Mouse (Mus musculus): ENCODE data around the gene Isg15.
A peak's percentile ranks its signal among the peaks of the same experiment; 100 is the strongest.

The Isg15 gene

DNA sequence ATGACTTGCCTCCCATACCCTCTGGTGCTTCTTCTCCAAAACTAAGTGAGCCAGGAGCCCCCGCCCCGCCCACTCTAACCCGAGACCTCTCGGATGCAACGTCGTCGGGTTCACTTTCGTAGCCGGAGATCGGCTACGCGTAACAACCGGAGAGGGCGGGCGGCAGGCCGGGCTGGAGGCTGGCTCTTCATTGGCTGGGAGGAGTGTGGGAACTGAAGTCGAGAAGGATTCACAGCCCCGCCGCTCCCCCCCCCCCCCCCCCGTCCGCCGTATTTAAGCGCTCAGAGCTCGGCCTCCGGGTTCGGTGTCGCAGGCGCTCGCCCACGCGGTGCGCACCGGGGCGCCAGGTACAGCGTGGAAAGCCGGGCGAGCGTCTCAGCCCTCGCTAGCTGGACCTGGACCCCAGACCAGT, 2.4 kb upstream of the Isg15 start, which contains the start of gene AW011738:
Gene AW011738, plus strand, starts transcription at position 304 of the 412 bp plus-strand sequence.
- DNase-seq = peak; percentile 82 to 88

DNA sequence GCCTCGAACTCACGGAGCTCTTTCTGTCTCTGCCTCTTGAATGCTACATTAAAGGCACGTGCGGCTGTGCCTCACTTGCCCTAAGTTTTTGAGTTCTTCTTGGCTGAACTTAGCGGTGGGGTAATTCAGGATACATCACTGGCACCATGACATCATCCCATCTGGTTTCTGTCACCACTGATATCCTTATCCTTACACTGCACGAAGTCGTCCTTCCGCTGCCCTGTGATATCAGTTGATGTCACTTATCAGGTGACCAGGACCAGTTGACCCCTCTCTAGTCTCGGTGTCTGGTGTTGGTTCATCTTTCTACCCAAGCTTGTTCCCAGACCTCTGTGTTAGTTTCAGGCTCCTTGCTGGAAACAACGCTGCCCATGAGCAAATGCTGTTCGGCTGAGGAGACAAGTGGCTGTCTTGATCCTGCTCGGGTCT, 1.9 kb upstream of the Isg15 start:
- DNase-seq = no peak

DNA sequence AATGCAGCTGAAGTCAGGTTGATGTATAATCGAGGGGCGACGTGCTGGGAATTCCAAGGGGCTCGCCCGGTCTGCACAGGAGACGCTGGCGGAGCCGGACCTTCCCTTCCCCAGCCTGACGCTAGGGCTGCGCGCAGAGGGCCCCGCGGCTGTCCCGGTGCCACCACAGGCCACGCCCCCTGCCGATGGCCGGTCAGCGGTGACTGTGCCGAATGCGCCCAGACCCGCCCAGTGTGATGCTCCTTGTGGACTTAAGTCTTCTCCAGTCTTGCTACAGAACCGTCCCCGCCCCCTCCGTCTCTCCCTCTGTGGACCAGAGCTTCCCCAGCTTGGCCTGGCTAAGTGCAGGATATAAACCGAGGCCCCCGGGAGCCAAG, 2.8 kb downstream of the Isg15 start:
- peak; percentile 96 to 98 for DNase-seq

DNA sequence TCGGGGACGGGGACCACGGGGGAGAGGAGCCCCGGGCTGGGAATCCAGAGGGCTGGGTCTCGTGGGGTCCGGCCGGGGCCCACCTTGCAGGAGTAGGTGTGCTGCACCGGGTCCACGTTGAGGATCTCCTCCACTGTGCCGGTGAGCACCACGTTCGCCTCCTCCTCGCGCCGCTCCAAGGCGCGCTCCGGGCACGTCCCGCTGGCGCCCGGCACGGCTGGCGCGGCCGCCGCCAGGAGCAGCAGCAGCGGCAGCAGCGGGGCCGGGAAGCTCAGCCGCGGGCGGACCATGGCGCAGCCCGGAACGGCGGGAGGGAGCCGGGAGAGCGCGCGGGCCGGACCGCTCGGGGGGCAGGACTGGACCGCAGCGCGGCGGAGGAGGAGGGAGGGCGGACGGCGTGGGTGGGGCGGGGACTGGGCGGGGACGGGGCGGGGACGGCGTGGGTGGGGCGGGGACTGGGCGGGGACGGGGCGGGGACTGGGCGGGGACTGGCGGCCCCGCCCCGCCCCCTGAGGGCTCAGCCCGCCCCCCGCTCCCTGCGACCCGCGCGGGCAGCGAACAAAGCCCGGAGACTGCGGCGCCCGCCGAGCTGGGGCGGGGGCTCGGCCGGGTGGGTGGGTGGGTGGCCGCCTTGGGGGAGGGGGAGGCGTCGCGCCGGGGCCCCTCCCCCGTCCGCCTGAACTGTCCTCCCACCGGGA, 3.3 kb downstream of the Isg15 start, which contains the start of gene Agrn:
Gene Agrn, minus strand, starts transcription at position 358 of the 698 bp plus-strand sequence.
- peak; percentile 80 to 88 for DNase-seq

DNA sequence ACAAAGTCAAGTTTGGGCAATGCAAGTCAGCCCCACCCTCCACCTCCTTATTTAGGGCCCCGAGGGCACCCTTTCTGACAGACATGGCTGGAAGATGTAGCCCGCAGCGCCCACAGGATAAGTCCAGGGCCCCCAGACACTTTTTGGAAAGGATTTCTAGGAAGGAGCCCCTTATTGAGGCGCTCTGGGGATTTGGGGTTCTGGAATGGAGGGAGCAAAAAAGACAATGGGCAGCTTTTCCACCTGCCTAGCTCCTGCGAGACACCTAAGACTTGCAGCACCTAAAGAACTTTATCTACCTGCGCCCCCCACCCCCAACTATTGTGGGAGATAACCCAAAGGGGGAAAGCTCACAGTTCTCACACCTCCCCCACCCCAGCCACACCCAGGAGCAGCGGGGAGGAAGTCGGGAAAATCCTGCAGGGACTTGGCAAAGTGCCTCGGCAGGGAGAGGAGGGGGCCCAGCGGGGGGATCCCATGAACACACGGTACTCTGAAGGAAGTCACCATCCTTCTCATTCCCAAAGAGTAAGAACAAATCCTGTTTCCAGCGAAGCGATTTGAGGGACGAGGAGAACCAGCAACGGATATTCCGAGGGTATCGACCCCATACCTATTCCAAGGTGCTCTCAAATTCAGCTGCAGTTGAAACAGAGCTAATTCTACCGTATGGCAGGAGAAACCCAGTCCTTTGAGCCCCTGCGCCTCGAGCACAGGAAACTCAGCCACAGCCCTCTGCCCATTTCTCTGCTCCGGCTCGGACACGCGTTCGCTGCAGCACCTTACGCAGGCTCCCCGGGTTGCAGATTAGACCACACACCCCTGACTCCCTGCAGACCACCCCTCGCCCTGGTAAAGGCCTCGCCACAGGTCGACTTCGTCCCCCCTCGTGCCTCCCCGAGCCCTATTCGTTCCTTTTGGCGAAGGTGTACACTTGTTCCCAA, 4.4 kb downstream of the Isg15 start:
- peak; percentile 85 to 90 for DNase-seq

DNA sequence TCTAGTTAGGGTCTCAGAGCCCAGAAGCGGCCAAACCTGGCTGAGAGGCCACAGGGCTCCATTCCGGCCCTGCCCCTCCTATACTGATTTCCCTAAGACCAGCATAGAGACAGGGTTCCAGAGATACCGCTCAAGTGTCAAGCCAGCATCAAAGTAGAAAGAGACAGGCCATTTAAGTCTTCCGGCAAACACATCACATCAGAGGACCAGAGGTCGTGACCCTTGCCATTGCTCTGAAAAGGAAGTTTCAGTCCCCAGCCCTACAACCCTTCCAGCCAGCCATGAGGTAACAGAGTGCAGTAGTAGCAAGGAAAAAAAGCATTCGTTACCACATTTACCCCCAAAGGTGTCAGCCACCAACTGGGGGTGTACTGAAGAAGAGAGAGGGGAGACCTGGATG, 6.3 kb downstream of the Isg15 start:
- DNase-seq = no peak

DNA sequence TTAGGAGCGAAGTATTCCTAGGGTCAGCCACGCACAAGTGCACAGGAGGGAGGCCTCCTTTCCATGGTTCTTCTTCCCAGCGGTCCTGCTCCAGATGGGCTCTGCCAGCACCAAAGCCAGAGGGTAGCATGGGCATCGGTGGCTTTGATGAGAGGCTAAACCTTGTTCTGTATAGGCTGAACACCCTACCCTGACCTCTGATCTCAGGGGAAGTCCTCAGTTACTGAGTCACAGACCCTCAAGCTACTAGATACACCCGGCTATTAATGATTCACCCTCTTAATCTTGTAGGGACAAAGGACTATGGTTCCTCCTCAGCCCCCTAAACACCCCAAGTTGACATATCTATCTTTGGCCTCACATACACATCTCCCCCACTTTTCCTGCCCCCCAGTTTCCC, 6.7 kb downstream of the Isg15 start:
- DNase-seq = no peak

DNA sequence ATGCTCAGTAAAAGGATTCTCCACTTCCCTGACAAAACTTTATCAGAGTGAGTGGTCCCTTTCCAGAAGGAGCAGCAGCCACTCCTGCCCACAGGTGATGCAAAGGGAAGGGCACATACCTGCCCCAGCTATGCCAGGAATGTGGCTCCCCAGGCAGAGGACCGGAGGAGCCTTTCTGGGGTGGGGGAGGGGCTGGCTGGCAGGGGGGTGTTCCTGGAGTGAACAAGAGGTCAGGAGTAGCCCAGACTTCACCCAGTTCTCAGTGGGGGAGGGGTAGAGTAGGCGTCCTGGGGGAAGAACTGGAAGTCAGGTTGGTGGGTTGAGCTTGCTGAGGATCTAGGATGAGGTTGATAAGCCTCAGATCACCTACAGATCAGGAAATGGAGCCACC, 7.4 kb downstream of the Isg15 start:
- peak; percentile 52 to 75 for DNase-seq

DNA sequence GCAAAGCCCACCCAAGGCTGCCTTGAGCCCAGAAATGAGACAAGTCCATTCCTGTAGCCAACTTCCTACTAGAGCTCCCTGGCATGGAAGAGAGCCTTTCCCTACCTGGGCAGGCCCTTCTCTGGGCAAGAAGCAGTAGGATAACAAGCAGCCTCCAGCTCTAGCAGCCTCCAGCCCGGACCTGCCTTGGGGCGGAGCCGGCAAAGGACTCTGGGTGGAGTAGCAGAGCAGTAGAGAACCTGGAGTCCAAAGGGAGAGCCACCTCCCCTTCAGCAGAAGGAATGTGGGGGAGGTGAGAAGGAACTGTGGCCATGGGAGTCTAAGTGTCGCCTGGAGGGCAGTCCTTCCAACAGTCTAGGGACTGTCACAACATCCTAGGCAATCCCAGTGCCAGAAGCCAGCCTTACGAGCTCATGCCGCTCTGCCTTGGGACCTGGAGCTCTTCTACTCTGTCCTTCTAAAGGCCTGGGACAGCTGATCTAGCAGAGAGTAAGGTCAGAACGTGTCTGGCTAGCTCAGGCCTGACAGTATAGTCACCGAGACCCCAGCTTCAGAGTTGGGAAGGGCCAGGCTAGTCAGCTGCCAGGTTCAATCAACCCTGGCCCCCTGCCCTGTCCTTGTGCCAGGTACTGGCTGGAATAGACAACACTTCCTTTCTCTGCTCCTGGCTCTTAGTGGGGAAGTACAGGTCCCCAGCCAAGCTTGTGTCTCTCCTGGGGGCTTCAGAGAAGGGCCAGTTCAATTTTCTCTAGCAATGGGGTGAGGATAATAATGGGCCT, 8.0 kb downstream of the Isg15 start:
- peak; percentile 71 to 84 for DNase-seq

DNA sequence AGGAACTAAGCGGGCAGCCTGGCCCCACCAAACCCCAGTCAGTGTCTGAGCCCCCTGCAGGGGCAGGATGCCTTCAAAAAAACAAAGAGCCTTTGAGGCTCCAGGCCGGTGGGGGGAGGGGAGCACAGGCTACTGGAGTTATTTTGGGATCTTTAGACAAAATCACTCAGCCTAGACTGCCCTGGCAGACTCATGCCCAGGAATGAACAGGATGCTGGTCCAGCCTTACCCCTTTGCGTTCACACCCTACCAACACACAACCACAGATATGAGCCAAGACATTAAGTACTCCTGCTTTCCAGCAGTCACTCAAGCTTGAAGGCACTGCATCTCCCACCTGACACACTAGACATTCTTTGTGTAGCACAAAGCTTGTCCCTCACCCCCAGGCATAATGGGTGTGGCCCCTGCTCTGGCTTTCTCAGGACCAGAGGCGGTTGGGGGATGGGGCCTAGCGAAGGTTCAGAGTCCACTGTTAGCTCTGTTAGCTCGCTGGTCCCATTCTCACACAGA, 11.8 kb downstream of the Isg15 start:
- DNase-seq = peak; percentile 77 to 89

DNA sequence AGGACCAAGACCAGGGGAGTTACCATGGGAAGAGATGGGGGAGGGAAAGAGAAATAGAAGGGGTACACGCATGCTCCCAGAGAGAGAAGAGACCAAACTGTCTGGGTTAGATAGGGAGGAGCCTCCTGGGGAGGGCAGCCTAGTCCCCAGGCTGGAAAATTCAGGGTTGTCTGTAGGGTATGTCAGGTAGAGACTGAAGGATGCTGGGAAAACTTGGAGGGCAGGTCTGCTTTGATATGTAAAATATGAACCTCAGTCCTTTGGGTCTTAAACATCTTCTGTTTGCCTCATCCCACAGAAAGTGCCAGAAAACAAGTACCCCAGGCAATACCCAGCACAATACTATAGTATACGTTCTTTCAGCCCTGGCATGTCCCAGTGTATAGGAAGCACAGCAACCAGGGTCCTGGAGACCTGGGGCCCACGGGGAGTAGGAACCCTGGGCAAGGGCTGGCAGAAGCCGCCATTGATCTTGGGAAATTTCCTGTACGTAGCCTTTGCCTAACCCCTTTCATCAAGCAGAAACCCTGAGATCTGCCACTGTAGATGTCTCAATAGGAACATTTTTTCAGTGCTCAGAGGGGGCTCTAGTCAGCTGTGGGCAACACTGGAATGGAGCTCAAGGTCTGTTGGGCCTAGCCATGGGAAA, 12.3 kb downstream of the Isg15 start:
- no peak for DNase-seq

DNA sequence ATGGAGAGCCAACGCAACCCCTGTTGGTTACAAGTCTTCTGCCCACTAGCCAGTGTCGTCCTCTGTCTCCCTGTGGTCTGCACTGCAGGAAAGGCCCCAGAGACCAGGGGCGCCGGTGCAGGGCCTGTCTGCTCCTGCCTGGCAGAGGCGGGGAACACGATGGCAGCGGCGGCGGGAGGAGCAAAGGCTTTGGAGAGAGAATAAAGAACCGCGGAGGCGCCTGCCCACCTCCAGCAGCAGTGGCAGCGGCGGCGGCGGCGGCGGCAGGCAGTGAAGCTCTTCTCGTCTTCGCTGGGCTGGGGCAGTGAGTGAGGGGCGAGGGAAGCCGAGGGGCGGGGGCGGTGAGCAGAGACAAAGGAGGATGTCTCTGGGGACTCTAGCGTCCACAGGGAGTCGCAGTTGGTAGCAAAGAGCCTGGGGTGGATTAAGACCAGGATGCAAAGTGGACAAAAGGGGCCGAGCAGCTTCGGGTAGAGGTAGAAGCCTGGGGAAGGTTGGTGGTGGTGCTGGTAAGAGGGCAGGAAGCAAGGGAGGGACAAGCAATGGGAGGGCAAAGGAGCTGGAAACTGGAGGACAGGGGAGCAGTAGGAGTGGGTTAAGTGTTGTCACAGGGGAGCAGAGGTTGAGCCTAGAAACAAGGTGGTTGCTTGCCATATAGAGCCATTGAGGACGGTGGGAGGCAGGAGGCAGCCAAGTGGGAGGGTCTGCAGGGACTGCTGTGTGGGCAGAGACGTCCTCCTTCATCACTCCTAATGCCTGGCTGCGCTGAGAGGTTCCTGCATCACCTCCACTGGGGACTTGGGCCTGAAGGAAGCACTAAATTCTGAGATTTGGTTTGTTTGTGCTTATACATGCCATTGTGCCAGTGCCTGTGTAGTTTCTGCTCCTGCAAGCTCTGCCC, 14.4 kb downstream of the Isg15 start:
- DNase-seq = peak; percentile 34 to 60

DNA sequence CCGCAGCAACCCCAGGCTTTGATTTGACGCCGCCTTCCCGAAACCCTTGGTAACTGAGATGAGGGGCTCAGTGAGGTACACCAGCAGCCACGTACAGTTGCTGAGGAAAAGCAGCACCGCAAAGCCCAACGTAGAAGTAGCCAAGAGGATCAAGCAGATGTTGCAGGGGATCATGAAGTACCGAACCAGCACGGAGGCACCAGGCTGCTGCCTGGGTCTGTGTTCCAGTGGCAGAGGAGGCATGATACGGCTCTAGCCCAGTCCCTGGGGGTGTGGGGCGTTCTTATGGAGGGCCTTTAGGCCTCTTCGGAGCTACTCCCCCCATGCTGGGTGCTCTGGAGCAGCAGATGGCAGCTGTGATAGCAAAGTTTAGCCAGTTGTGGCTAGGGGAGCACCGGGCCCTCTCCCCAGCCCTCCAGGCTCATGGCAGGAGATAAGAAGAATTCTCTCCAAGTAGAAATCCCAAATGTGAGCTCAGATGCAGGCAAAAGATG, 15.1 kb downstream of the Isg15 start:
- DNase-seq = no peak

DNA sequence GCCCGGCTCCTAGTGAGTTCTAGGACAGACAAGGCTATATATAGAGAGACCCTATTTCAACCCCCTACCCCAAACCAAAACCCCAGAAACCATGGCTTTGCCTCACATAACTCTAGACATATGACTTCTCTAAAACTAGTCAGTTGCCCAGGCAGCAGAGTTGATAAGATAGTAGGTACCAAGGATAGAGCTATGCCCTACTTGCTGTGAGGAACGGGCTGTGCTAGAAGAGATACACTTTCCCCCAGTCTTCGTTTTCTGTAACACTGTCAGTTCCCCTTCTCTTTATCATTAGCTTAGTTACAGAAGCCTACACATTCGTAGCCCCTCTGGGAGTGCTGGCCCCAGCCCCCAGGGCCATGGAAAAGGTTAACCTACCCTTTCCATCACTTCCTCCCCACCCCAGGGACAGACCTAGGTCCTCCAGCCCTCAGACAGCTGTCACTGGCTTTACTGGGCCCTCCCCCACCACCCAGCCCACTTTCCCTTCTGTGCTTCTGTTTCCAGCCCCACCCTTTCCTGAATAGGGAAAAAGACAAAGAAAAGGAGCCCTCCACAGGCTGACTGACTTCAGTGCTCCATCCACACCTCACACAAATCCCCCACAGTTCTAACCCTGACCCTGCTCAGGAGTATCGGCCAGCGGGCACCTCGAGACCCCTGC, 16.2 kb downstream of the Isg15 start:
- DNase-seq = peak in 1 of 2 experiments; percentile 39

DNA sequence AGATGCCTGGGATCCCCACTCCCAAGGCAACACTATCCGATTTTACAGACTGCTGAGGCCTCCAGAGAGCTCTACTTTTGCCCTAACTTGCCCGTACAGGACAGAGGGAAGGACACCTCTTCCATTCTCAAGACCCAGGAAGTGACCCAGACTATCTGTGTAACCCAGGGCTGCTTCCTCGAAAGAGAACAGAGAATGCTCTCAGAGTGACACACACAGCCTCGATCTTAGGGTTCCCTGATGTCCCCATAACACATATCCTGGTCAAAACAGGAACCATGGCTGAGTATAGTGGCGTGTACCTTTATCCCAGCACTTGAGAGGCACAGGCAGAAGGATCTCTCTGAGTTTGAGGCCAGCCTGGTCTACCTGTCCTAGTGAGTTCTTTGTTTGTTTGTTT, 16.9 kb downstream of the Isg15 start:
- DNase-seq = no peak

DNA sequence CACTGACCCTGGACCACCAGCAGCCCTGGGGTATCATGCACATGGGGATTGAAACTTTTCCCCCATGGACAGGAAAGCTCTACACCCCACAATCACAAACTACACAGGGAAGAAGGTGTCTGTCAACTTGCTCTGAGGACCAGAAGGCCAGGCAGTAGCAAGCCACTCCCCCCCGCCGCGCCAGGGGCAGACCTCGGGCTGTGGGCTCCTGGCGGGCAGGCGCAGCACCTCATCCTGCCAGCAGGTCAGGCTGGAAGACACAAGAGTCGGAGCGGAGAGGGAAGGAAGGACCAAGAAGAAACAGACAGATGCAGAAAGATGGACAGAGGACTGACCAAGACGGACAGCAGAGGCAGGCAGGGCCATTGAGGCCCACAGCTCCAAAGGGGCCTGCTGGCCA, 23.0 kb downstream of the Isg15 start:
- no peak for DNase-seq

DNA sequence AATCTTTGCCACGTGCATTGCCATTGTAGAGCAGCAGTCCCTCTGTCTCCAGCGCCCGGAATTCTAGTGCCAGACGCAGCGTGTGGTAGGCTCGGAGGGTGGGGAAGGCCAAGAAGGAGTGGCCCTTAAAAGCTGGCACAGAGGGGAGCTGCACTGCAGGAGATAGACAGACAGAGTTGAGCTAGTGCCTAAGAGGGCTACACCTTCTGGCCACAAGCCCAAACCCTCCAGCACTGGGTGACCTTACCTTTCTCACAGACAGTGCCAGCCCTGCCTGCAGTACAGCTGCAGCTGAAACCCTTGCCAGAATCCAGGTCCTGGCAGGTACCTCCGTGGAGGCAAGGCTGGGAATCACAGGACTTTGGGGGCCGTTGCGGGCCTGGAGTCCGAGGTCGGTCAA, 28.8 kb downstream of the Isg15 start:
- no peak for DNase-seq

DNA sequence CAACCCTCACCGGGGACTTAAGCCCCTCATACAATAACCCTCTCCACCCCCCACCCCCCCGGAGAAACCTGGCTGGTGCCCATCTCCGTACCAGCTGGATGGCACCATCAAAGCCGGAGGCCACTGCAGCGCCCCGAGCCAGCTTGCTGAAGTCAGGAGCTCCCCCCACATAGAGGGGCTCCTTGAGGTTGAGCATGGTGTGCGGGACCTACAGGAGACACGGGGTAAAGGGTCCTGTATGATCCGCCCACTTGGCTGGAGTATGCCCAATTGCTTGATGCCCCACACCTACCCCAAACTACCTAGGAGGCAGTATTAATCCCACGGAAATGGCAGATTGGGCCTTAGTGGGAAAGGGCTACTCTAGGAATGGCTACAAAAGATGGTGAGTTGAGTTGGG, 31.5 kb downstream of the Isg15 start:
- no peak for DNase-seq

DNA sequence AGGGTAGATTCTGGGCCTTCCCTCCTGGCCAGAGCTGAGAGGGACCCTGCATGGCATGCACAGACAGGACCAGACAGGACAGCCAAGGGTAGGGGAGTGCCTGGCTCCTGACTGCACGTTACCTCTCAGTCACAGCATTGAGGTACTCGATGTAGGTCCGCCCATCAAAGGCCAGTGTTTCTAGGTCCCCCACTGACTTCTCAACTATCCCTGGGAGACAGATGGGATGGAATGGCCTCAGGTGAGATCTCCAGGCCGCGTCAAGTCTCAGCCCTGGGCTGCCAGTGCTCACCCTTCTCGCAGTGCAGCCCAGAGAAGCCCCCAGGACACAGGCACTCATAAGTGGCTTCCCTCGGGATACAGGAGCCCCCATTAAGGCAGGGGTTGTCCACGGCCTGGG, 32.0 kb downstream of the Isg15 start:
- DNase-seq = no peak

DNA sequence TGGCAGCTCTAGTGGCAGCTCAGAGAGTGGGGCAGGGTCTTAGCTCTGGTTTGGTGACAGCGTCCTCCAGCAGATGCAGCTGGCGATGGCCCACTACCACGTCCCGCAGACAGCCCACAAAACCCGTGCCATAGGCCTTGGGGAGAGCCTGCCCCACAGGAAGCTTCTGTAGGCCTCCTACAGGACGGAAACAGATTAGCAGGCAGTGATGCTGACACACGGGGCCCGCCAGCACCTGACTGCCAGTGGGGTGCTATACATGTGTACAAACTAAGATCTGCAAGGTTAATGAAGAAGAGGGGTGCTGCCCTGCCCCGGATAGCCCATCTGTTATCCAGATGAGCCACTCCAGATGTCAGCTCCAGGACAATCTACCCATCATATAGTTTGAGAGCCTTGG, 34.1 kb downstream of the Isg15 start:
- no peak for DNase-seq

Measured in kidney, postnatal 4 days (tissue).